Mouse (Mus musculus) kidney, adult 2 months (tissue): ENCODE measurements around the gene Nckap1.

ENCODE experiments used
- CTCF ChIP-seq: fragments of 200-500 bp; conservative IDR thresholded peaks from 2 replicates; pipeline ENCODE4 v1.5.1; 2011; ENCODE audit warnings: low read depth, mild to moderate bottlenecking, control low read depth, low read length, moderate library complexity, mixed read lengths; ENCODE audit not compliant: insufficient read depth, insufficient read length
- POLR2A ChIP-seq: fragments of 200-500 bp; IDR thresholded peaks from one replicate; pipeline ENCODE4 v1.6.1; 2011; ENCODE audit warnings: low read depth, low read length, control low read depth

DNA sequence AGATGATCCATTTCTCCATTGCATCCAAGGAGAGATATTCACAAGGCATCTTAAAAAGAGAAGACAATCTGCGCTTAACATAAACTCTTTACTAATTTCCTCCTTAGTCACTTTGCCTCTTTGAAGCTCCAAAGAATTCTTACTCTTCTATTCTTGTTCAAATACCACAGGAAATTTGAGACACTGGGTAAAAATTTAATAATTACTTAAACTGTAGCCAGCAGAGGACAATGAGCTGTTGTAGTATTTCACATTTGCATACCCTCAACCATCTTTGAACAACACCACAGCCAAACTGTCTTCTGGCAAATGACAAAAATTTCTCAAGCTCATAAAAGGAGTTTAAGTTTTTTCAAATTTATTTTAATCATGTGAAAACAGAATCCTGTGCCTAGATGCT is 33.3 kb downstream of the Nckap1 start:
- TF ChIP-seq POLR2A (no peak), CTCF (no peak)
